Mouse (Mus musculus): ENCODE data around the gene S100z.

The S100z gene

DNA sequence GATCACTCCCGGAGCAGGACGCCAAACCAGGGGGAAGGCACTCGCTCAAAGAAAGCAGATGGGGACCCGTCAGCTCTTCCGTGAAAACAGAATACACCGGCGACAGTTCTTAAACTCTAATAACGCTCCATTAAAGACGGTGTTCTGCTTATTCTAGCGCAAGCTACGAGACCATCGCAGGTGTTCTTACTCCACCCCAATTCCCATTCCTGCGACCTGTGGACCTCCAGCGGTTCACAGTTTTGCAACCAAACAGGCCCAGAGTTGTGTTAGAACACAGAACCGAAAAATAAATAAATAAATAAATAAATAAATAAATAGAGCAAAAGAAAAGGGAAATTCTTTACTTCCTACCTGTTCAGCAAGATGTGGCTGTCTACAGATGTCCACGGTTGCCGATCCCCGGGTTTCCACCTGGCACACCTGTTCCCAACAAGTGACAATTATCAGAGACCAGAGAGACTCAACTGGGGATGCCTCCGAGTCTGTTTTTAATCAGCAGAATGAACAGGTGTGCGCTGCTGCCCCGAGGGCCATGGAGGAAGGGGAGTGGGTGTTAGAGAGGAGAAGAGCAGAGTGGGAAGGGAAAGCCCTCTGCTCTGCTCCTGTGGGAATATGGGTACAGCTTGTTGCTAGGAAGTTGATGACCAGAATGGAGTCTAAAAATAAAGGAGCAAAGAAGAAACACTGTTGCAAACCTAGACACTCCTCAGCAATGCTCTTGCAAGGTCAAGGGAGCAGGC, at the start of gene S100z:
Gene S100z, minus strand, starts transcription at position 51 of the 743 bp plus-strand sequence.
- no peak for DNase-seq (ENCODE audit: low spot score in 2 of 2)

DNA sequence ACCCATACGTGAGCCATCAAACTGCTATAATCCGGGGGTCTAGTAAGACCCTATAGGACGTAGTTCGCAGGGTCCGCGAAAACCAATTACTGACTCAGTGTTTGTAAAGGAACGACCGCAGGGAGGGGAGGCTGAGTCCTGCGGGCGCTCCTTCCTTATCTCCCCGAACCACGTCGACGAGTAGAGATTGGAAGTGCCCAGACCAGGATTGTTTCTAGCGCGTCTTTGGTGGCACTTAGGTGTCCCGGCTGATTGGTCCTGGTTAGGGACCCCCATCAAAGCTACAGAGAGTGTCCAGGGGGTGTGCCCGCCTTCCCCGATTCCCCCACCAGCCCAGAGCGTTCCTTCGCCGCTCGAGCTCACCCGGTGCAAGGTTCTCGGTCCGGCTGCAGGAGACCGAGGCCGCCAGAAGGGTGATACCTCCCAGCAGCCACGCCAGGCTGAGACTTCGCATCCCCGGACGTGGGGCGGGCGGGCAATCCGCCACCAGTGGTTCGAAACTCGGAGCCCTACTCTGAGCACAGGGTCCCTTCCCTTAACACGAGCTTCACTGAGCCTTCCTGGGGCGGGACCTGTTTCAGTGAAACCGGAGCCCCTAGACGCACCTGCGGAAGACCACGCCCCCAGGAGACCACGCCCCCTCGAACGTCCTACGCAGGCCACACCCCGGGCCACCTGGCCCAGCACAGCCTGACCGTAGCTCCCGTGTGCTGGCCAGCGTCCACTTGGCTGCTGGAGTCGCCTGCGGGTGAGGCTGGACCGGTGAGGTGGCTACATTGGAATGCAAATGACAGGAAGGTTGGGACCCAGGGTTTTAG, 46.4 kb upstream of the S100z start, which contains the start of gene F2rl1:
Gene F2rl1, minus strand, starts transcription at position 554 of the 818 bp plus-strand sequence.
- peak; percentile 21 to 39 for DNase-seq (ENCODE audit: low spot score in 2 of 2)

- DNase-seq (ENCODE audit: low spot score in 2 of 2): no peak
These were observed 45.8 kb upstream of the S100z start for GRCm38 (mm10) chr13:95524424-95524673.

DNA sequence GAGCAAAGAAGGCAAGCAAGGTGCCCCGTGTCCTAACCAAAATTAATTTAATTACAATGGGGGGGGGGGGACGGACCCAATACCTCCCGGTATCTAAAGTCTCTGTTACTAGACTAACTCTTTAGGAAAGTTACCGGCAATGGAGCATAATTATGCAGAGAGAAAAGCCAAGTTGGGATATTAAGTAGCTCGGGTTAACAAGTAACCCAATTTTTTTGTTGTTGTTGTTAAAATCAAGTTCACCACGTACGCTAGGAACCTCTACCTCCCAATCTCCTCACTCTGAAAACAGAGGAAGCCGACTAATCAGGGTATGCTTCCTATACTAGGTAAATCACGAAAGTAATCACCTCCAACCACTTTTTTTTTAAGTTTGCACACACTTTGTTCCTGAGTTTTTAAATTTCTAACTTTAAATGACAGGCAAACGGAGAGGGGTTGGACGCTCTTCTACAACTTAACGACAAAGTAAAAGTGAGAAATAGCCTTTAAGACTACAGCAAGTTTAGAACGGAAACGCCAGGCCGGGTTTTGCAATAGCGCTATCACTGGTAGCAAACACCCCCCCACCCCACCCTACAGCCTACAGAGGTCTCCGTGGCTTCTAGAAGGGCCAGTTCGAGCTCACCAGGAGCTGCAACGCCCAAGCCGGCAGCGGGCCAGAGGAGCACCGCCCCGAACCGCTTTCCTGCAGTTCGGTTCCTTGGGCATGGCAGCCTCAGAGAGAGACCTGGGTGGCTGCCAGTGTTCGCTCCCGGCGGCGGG, 45.3 kb upstream of the S100z start:
- DNase-seq (ENCODE audit: low spot score in 2 of 2): no peak

- no peak for DNase-seq (ENCODE audit: low spot score in 2 of 2)
These were observed 43.7 kb upstream of the S100z start for GRCm38 (mm10) chr13:95522176-95522575.

DNA sequence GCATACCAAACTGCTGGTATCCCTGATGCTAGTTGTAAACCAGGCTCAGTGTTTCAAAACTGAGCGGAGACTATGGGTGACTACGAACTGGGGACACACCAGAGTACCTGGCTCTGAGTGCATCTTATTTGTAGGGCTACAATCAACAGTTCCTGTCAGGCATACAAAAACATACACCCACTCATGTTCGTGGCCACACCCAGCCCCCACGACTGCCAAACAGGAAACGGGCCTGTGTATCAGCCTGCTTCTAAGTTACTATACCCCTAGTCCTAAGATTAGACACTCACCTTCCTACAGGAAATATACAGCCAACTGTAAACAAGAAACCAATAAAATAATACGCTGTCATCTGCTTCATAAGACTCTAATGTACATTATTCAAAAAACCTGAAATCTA, 42.5 kb upstream of the S100z start:
- DNase-seq (ENCODE audit: low spot score in 2 of 2): no peak

GRCm38 (mm10) chr13:95514756-95515155, 36.2 kb upstream of the S100z start:
- no peak for DNase-seq (ENCODE audit: low spot score in 2 of 2)

DNA sequence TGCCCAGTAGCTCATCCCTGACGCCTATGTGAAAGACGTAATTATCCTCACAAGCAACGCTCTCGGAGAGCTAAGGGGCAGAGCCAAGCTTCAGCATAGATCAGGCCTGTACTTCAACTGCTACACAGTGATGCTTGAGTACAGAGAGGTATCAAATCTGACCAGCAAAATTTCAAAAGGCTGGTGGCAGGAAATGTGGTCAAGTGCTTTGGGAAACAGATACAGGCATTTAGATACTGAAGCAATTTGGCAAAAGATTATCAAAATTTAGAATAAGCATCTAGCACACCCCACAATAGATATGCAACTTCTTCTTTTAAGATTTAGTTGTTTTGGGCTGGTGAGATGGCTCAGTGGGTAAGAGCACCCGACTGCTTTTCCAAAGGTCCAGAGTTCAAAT, 31.5 kb upstream of the S100z start:
- DNase-seq (ENCODE audit: low spot score in 2 of 2): no peak

GRCm38 (mm10) chr13:95503279-95503917, 24.9 kb upstream of the S100z start:
- DNase-seq (ENCODE audit: low spot score in 2 of 2): no peak

GRCm38 (mm10) chr13:95496601-95497000, 18.1 kb upstream of the S100z start:
- no peak for DNase-seq (ENCODE audit: low spot score in 2 of 2)

GRCm38 (mm10) chr13:95494812-95495211, 16.3 kb upstream of the S100z start:
- DNase-seq (ENCODE audit: low spot score in 2 of 2): no peak

DNA sequence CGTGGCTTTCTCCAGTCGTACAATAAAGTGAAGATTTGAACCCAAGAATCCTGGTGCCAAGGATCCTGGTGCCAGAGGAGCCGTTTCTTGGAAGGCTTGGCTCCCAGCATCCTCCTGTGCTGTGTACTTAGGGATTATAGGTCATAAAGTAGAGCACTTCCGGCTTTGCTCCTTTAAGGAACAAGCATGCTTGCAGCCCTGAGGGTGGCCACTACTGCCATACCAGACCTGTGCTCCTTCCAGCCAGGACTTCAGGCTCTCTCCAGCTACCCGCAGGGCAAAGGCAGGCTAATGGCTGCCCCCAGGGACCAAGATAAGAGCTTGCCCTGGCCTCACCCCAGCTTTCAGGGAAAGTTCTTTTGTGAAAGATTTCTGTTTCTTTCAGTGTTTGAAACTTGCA, 14.8 kb upstream of the S100z start:
- DNase-seq (ENCODE audit: low spot score in 2 of 2): no peak

- DNase-seq (ENCODE audit: low spot score in 2 of 2): no peak
These were observed 12.8 kb upstream of the S100z start for GRCm38 (mm10) chr13:95491327-95491726.

GRCm38 (mm10) chr13:95484664-95485063, 6.1 kb upstream of the S100z start:
- DNase-seq (ENCODE audit: low spot score in 2 of 2): no peak

- DNase-seq (ENCODE audit: low spot score in 2 of 2): peak; percentile 26 to 67
These were observed 2.9 kb upstream of the S100z start for GRCm38 (mm10) chr13:95481428-95481827.

DNA sequence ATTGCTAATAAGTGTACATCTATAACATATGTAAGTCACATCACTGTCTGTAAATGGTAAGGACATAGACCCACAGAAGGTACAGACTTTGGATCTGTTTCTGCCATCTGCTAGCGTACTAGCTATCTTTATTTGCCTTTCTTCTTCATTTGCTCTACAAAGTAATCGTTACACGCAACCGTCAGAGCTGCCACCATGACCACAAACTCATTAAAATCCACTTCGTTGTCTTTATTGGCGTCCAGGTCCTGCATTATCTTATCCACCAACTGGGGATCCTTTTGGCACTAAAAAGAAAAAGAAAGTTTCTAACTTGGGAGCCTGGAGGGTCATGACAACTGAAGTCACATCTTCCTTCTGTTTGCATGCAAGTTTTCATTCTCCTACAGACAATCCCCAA, 1.3 kb downstream of the S100z start:
- no peak for DNase-seq (ENCODE audit: low spot score in 2 of 2)

DNA sequence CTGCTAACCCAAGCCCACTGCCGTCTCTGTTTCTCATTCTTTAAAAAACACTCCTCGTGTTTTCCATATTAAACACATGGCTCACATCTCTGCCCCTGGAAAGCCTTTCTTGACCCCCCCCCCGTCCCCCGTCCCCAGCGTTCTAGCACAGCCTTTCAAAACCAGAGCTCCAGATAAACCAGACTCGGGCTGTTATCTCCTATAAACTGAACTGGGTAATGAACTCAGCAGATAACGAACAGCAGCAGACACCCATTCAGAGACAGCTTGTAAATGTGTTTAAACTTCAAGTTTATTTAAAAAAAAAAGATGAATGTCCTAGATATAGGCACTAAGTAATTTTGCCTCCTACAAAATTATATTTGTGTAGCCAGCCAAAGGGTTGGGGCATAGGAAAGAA, 3.4 kb downstream of the S100z start:
- DNase-seq (ENCODE audit: low spot score in 2 of 2): no peak

DNA sequence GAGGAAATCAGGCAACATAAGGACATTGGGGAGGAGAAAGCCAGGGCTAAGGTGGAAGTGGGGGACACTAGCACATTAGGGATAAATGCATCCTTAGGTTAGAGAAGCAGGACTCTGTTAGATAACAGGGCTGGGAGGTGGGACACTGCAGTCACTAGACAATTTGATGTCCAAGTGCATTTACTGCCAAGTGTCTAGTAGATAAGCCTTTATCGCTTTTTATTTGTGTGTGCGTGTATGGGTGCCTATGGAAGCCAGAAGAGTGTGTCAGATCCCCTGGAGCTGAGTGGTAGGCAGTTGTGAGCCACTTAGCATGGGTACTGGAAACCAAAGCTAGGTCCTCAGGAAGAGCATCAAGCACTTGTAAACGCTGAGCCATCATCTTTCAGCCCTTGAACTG, 4.2 kb downstream of the S100z start:
- no peak for DNase-seq (ENCODE audit: low spot score in 2 of 2)

- peak in 1 of 2 experiments; percentile 29 for DNase-seq (ENCODE audit: low spot score in 2 of 2)
These were observed 7.6 kb downstream of the S100z start for GRCm38 (mm10) chr13:95470970-95471369.

- no peak for DNase-seq (ENCODE audit: low spot score in 2 of 2)
These were observed 27.0 kb downstream of the S100z start for GRCm38 (mm10) chr13:95451529-95451928.

DNA sequence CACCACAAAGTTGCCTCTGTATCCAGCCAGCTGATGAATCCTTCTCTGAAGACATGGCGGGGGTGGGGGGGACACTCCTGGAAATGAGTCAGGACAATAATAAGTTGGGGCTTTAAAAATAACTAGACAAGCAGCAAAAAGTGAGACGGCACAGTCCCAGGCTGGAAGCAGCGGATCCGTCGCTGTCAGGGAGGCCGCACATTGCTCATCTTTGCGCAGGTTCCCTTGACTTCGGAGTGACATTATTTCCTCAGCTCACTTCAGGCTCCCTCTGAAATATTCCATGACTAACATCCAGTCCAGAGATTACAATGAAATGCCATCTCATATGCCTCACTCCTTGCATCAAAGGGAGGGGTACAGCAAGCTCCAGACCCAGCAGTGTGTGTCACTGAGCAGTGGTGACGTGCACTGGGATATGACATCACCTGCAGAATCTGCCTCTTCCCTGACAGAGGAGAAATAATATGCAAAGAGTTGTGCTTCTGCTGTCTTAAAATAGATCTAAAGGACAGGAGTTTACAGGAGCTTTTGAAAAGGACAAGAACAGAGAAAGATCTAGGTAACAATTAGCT, 27.8 kb downstream of the S100z start:
- no peak for DNase-seq (ENCODE audit: low spot score in 2 of 2)

GRCm38 (mm10) chr13:95449730-95450129, 28.8 kb downstream of the S100z start:
- no peak for DNase-seq (ENCODE audit: low spot score in 2 of 2)

All from thymus, postnatal 10 days (tissue).